Mouse (Mus musculus): ENCODE data around the gene Vmn2r8. TPM values are rescaled to one million over a fixed set of nuclear protein-coding genes. Genes with fewer than 3 reads are reported as not detected.
"Not testable (repeated sequence)": the region's sequence is repeated elsewhere in the genome, so short reads cannot be mapped to it uniquely, and the experiment has no call there.

Vmn2r8 gene
- not detected in 2 replicates for polyA plus RNA-seq (2015; fragmentation: Nextera tagmentation; extraction: Ambion mirVana)

GRCm38 (mm10) chr5:108808750-108809149 lies at the start of gene Vmn2r8:
TSS of gene Vmn2r8 (minus strand) at chr5:108808850.
- H3K9me3 ChIP-seq (ENCODE audit: control insufficient read depth, low read length); H3K27me3 ChIP-seq (replicated peaks; ENCODE audit: control insufficient read depth, insufficient read depth, low read length); H3K4me2 ChIP-seq (ENCODE audit: low read length); H3K4me1 ChIP-seq (replicated peaks; ENCODE audit: control insufficient read depth, insufficient read depth, low read length); H3K9ac ChIP-seq (replicated peaks; ENCODE audit: low read depth, low read length); H3K36me3 ChIP-seq (ENCODE audit: control insufficient read depth, insufficient read depth); H3K4me3 ChIP-seq (replicated peaks; ENCODE audit: low read length); ATAC-seq; H3K27ac ChIP-seq (ENCODE audit: low read length): not testable (repeated sequence)
- 83% methylated on average over 2 of the region's 2 CpGs for WGBS

- H3K9ac ChIP-seq (replicated peaks; ENCODE audit: low read depth, low read length); ATAC-seq; H3K9me3 ChIP-seq (ENCODE audit: control insufficient read depth, low read length); H3K27ac ChIP-seq (ENCODE audit: low read length); H3K27me3 ChIP-seq (replicated peaks; ENCODE audit: control insufficient read depth, insufficient read depth, low read length); H3K4me3 ChIP-seq (replicated peaks; ENCODE audit: low read length); H3K36me3 ChIP-seq (ENCODE audit: control insufficient read depth, insufficient read depth); H3K4me2 ChIP-seq (ENCODE audit: low read length); H3K4me1 ChIP-seq (replicated peaks; ENCODE audit: control insufficient read depth, insufficient read depth, low read length): not testable (repeated sequence)
- WGBS: 68% methylated on average over 1 of the region's 1 CpGs
These were observed 43.9 kb upstream of the Vmn2r8 start, which contains the start of gene Vmn2r9 for GRCm38 (mm10) chr5:108852501-108852900. TSS of gene Vmn2r9 (minus strand) at chr5:108852601.

DNA sequence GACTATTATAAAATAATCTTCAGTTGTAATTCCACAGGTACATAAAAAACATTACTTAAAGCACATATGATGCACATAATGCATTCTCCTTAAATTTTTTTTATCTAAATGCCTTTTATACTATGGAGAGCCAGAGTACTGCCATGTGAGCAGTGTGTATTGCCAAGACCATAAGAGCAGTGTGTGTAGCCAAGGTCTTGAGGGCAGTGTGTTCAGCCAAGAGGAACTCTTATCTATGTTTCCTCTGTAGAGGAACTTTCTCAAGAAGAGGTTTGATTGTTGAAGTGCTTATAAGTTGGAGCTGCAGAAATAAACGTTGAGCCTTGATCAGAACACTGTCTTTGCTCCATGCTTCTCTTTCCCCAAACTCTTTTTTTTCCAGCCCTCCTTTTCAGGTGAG lies 40.8 kb upstream of the Vmn2r8 start:
- no peak overlapping the region for H3K4me3 ChIP-seq (replicated peaks; ENCODE audit: low read length)
- ATAC-seq: no peak
- H3K36me3 ChIP-seq (ENCODE audit: control insufficient read depth, insufficient read depth): no peaks in the 10 kb centered on the region
- H3K27me3 ChIP-seq (replicated peaks; ENCODE audit: control insufficient read depth, insufficient read depth, low read length): no peaks in the 10 kb centered on the region
- 45% methylated on average over 1 of the region's 1 CpGs for WGBS
- no peak overlapping the region for H3K9ac ChIP-seq (replicated peaks; ENCODE audit: low read depth, low read length)
- H3K27ac ChIP-seq (ENCODE audit: low read length): no peak overlapping the region
- no peaks in the 10 kb centered on the region for H3K9me3 ChIP-seq (ENCODE audit: control insufficient read depth, low read length)
- no peak overlapping the region for H3K4me2 ChIP-seq (ENCODE audit: low read length)
- no peaks in the 10 kb centered on the region for H3K4me1 ChIP-seq (replicated peaks; ENCODE audit: control insufficient read depth, insufficient read depth, low read length)

- Histone ChIP-seq H3K9me3 (ENCODE audit: control insufficient read depth, low read length) (no peaks in the 10 kb centered on the region), H3K4me1 (replicated peaks; ENCODE audit: control insufficient read depth, insufficient read depth, low read length) (no peaks in the 10 kb centered on the region), H3K9ac (replicated peaks; ENCODE audit: low read depth, low read length) (no peak overlapping the region), H3K4me3 (replicated peaks; ENCODE audit: low read length) (no peak overlapping the region), H3K36me3 (ENCODE audit: control insufficient read depth, insufficient read depth) (no peaks in the 10 kb centered on the region), H3K27ac (ENCODE audit: low read length) (no peak overlapping the region), H3K4me2 (ENCODE audit: low read length) (no peak overlapping the region), H3K27me3 (replicated peaks; ENCODE audit: control insufficient read depth, insufficient read depth, low read length) (no peaks in the 10 kb centered on the region)
- ATAC-seq: no peak
- 67% methylated on average over 1 of the region's 1 CpGs for WGBS
These were observed 27.5 kb upstream of the Vmn2r8 start for GRCm38 (mm10) chr5:108836156-108836555.

DNA sequence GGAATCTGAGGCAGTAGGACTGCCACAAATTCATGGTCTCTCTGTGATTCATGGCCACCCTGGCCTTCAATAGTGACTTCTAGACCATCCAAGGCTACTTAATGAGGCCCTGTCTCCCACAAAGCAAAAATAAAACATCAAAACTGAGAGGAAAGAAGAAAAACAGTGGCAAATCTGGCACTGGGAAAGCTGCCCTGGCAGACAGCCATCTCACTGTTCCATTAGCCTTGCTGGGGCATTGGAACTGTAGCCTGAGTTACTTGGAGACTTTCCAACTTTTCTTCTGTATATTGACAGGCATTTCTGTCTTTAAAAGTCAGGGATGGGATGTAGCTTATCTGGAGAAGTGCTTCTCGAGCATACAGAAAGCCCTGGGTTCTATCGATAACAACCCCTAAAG lies 14.6 kb upstream of the Vmn2r8 start:
- H3K27me3 ChIP-seq (replicated peaks; ENCODE audit: control insufficient read depth, insufficient read depth, low read length): no peaks in the 10 kb centered on the region
- no peak for ATAC-seq

DNA sequence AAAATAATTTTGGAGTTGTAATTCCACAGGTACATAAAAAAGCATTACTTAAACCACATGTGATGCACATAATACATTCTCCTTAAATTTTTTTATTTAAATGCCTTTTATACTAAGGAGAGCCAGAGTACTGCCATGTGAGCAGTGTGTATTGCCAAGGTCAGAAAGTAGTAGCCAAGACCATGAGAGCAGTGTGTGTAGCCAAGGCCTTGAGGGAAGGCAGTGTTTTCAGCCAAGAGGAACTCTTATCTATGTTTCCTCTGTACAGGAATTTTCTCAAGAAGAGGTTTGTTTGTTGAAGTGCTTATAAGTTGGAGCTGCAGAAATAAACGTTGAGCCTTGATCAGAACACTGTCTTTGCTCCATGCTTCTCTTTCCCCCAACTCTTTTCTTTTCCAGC lies 5.0 kb downstream of the Vmn2r8 start:
- Histone ChIP-seq H3K27me3 (replicated peaks; ENCODE audit: control insufficient read depth, insufficient read depth, low read length) (no peaks in the 10 kb centered on the region), H3K9ac (replicated peaks; ENCODE audit: low read depth, low read length) (no peak overlapping the region), H3K36me3 (ENCODE audit: control insufficient read depth, insufficient read depth) (no peaks in the 10 kb centered on the region), H3K27ac (ENCODE audit: low read length) (no peak overlapping the region), H3K9me3 (ENCODE audit: control insufficient read depth, low read length) (no peaks in the 10 kb centered on the region), H3K4me1 (replicated peaks; ENCODE audit: control insufficient read depth, insufficient read depth, low read length) (no peaks in the 10 kb centered on the region), H3K4me3 (replicated peaks; ENCODE audit: low read length) (no peak overlapping the region), H3K4me2 (ENCODE audit: low read length) (no peak overlapping the region)
- WGBS: 55% methylated on average over 1 of the region's 1 CpGs
- no peak for ATAC-seq

More for the DNA sequence above, 14.6 kb upstream of the Vmn2r8 start:
- Histone ChIP-seq H3K4me3 (replicated peaks; ENCODE audit: low read length) (no peak overlapping the region), H3K36me3 (ENCODE audit: control insufficient read depth, insufficient read depth) (no peaks in the 10 kb centered on the region), H3K4me1 (replicated peaks; ENCODE audit: control insufficient read depth, insufficient read depth, low read length) (no peaks in the 10 kb centered on the region), H3K27ac (ENCODE audit: low read length) (no peak overlapping the region), H3K9me3 (ENCODE audit: control insufficient read depth, low read length) (no peaks in the 10 kb centered on the region), H3K4me2 (ENCODE audit: low read length) (no peak overlapping the region), H3K9ac (replicated peaks; ENCODE audit: low read depth, low read length) (no peak overlapping the region)
- WGBS: 70% methylated on average over 2 of the region's 2 CpGs

DNA sequence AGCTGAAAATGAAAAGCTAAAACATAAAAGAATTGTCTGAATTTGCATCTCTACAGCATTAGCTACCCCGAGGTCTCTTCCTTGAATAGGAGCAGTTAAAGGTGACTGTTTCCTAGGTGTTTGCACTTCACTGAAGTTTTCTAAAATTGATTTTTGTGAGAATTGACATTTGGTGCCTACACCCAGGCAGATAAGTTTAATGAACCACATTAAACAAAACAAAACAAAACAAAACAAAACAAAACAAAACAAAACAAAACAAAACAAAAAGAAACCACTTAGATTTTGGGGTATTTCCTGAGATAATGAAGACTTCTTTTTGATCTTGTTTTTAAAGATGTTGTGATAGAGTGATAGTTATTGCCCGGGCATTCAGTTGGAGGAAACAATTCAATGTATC lies 13.4 kb downstream of the Vmn2r8 start, which contains the start of gene Tmed11:
Tmed11 (minus strand) TSS at position 101 of the 400 bp plus-strand sequence.
- not testable (repeated sequence) for ATAC-seq; H3K9me3 ChIP-seq (ENCODE audit: control insufficient read depth, low read length); H3K27ac ChIP-seq (ENCODE audit: low read length); H3K4me2 ChIP-seq (ENCODE audit: low read length); H3K4me3 ChIP-seq (replicated peaks; ENCODE audit: low read length); H3K36me3 ChIP-seq (ENCODE audit: control insufficient read depth, insufficient read depth); H3K9ac ChIP-seq (replicated peaks; ENCODE audit: low read depth, low read length); H3K4me1 ChIP-seq (replicated peaks; ENCODE audit: control insufficient read depth, insufficient read depth, low read length); H3K27me3 ChIP-seq (replicated peaks; ENCODE audit: control insufficient read depth, insufficient read depth, low read length)
- WGBS: 48% methylated on average over 2 of the region's 2 CpGs

DNA sequence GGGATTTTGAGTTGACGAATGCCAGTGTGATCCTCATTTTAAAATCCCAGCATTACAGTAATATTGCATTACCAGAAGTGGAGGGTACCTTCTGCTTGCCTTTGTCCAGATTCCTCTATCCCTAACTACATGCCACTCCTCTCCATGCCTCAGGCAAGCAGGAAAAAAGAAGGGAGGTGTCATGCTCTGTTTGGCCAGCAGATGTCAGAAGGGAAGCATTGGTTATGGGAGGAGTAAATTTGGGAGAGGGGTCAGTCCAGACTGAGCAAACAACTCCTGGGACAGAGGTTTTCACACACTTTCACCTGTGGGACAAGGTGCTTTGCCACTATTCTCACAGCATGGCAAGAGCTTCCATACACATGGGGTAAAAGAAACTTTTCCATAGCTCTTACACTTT lies 18.3 kb downstream of the Vmn2r8 start:
- not testable (repeated sequence) for H3K27me3 ChIP-seq (replicated peaks; ENCODE audit: control insufficient read depth, insufficient read depth, low read length); H3K4me1 ChIP-seq (replicated peaks; ENCODE audit: control insufficient read depth, insufficient read depth, low read length); H3K27ac ChIP-seq (ENCODE audit: low read length); H3K36me3 ChIP-seq (ENCODE audit: control insufficient read depth, insufficient read depth); H3K4me2 ChIP-seq (ENCODE audit: low read length); H3K9ac ChIP-seq (replicated peaks; ENCODE audit: low read depth, low read length); ATAC-seq; H3K4me3 ChIP-seq (replicated peaks; ENCODE audit: low read length); H3K9me3 ChIP-seq (ENCODE audit: control insufficient read depth, low read length)
- 45% methylated on average over 1 of the region's 1 CpGs for WGBS

DNA sequence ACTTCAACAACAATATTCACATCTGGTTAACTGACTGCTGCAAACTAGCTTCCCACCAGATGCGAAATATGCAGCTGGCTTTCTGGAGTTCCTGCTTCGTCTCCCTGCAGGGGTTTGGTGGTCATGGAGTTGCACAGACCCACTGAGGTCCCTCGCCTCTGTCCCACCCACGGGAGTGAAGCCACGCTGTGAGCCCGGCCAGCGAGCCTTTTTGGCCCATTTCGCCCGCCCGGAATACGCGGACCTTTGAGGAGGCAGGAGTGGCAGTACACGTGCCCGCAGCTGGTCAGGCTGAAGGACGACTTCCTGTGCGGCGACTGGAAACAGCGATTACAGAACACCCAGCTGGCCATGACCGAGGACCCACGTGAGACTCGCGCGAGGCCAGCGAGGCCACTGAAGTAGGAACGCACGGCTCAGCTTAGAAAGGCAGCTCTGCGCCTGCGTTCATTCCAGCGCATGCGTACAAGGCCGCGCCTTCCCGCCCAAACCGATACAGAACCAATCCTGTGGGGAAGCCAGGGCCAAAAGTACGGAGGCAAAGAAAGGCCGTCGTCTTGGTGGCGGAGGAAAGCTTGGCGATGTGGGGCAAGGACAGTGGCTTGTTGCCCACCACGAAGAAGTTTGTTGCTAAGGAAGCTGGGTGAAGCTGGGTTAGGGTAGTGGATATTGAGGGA lies 33.9 kb downstream of the Vmn2r8 start, which contains the start of gene Rnf212:
Rnf212 (minus strand) TSS at position 353 of the 677 bp plus-strand sequence.
- H3K9ac ChIP-seq (replicated peaks; ENCODE audit: low read depth, low read length): no peak within 1 kb of the TSS
- no peak within 1 kb of the TSS for H3K4me3 ChIP-seq (replicated peaks; ENCODE audit: low read length)
- no peak within 1 kb of the TSS for H3K27ac ChIP-seq (ENCODE audit: low read length)
- H3K36me3 ChIP-seq (ENCODE audit: control insufficient read depth, insufficient read depth): no peaks in the 10 kb centered on the region
- H3K9me3 ChIP-seq (ENCODE audit: control insufficient read depth, low read length): no peaks in the 10 kb centered on the region
- no peaks in the 10 kb centered on the region for H3K4me1 ChIP-seq (replicated peaks; ENCODE audit: control insufficient read depth, insufficient read depth, low read length)
- no peaks in the 10 kb centered on the region for H3K27me3 ChIP-seq (replicated peaks; ENCODE audit: control insufficient read depth, insufficient read depth, low read length)
- no peak within 1 kb of the TSS for H3K4me2 ChIP-seq (ENCODE audit: low read length)
- 82% methylated on average over 40 of the region's 40 CpGs for whole genome bisulfite sequencing
- ATAC-seq: no peak

DNA sequence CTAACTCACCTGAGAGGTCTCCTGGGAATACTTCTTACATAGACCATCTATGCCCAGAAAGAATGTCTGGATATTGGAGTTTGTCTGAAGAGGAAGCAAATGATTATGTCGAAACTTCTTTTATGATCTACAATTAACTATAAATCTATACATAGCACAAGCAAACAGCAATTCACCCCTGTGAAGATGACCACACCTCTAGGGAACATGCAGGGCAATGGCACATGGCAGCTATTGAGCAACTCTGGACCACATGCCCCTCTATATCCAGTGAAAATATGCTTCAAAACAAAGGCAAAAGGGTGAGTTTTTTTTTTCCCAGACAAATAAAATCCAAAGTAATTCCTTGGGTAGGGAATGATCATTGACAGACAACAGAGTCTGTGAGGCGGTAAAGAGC lies 48.6 kb downstream of the Vmn2r8 start:
- no peak overlapping the region for H3K9ac ChIP-seq (replicated peaks; ENCODE audit: low read depth, low read length)
- no peaks in the 10 kb centered on the region for H3K27me3 ChIP-seq (replicated peaks; ENCODE audit: control insufficient read depth, insufficient read depth, low read length)
- no peak overlapping the region for H3K27ac ChIP-seq (ENCODE audit: low read length)
- no peak overlapping the region for H3K4me2 ChIP-seq (ENCODE audit: low read length)
- WGBS: 87% methylated on average over 2 of the region's 2 CpGs
- H3K9me3 ChIP-seq (ENCODE audit: control insufficient read depth, low read length): no peaks in the 10 kb centered on the region
- H3K36me3 ChIP-seq (ENCODE audit: control insufficient read depth, insufficient read depth): no peaks in the 10 kb centered on the region
- no peak for ATAC-seq
- no peaks in the 10 kb centered on the region for H3K4me1 ChIP-seq (replicated peaks; ENCODE audit: control insufficient read depth, insufficient read depth, low read length)
- no peak overlapping the region for H3K4me3 ChIP-seq (replicated peaks; ENCODE audit: low read length)

Measured in forebrain, embryonic 16.5 days (tissue).